Mouse (Mus musculus): Measurements from ENCODE around the gene Fscn2. TPM values are rescaled to one million over a fixed set of nuclear protein-coding genes. Genes with fewer than 3 reads are reported as not detected.

Gene Fscn2
- polyA plus RNA-seq, 1 experiment, result not detected

GRCm38 (mm10) chr11:120315832-120316689 is 45.3 kb upstream of the Fscn2 start:
- no peaks in the 10 kb centered on the region for H3K36me3 ChIP-seq (ENCODE audit: control insufficient read depth, insufficient read depth, low read length)
- H3K4me1 ChIP-seq (ENCODE audit: control insufficient read depth, insufficient read depth, insufficient read length, low read length), result peaks cover 12% of the 10 kb centered on the region; the same call in 1 of the 2 replicates
- under 1% methylated on average over 37 of the region's 37 CpGs for WGBS
- no peak for TF ChIP-seq CTCF (IDR thresholded peaks at IDR 0.05; ENCODE audit: extremely low read depth, insufficient read length, insufficient replicate concordance, low read depth, low read length)
- TF ChIP-seq POLR2A (IDR thresholded peaks at IDR 0.05; ENCODE audit: low read depth, low read length), result peak; percentile 90
- H3K27me3 ChIP-seq (ENCODE audit: control insufficient read depth, insufficient read depth, low read length), result no peaks in the 10 kb centered on the region
- peak overlapping the region; percentile 68 for H3K4me3 ChIP-seq (ENCODE audit: low read depth, low read length)
- H3K27ac ChIP-seq (ENCODE audit: insufficient read depth, low read depth, low read length), result peak overlapping the region; percentile 88

DNA sequence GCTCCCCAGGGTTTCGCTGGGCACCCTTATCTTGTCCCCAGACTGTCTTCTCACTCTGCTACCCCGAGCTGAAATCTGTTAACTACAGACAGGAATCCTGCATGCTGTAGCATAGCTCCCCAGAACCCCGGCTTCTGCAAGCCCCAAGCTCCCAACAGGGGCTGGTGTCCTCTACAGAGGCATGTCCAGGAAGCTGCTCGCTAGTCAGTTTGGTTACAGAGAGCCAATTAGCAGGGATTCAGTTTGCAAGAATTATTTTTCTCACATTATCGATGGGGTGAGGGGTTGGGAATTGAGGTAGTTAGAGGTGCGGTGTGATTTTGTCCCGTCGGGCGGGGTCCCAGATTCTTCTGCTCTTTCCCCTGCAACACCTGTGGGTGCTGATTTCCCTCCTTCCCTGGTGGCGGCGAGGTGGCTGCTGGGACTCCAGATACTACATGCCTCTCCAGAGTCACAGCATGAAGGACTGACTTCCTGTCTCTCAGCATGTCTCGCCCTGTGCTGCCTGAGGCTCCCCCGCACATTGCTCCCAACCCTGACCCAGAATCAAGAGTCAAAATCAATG is 44.6 kb upstream of the Fscn2 start:
- Histone ChIP-seq H3K4me3 (ENCODE audit: low read depth, low read length) (peak overlapping the region; percentile 68), H3K4me1 (ENCODE audit: control insufficient read depth, insufficient read depth, insufficient read length, low read length) (peaks cover 12% of the 10 kb centered on the region; the same call in 1 of the 2 replicates), H3K36me3 (ENCODE audit: control insufficient read depth, insufficient read depth, low read length) (no peaks in the 10 kb centered on the region), H3K27ac (ENCODE audit: insufficient read depth, low read depth, low read length) (peak overlapping the region; percentile 88), H3K27me3 (ENCODE audit: control insufficient read depth, insufficient read depth, low read length) (no peaks in the 10 kb centered on the region)
- WGBS, result 4% methylated on average over 13 of the region's 13 CpGs
- TF ChIP-seq POLR2A (IDR thresholded peaks at IDR 0.05; ENCODE audit: low read depth, low read length) (peak; percentile 37), CTCF (IDR thresholded peaks at IDR 0.05; ENCODE audit: extremely low read depth, insufficient read length, insufficient replicate concordance, low read depth, low read length) (no peak; the same call in 1 of the 2 replicates)

DNA sequence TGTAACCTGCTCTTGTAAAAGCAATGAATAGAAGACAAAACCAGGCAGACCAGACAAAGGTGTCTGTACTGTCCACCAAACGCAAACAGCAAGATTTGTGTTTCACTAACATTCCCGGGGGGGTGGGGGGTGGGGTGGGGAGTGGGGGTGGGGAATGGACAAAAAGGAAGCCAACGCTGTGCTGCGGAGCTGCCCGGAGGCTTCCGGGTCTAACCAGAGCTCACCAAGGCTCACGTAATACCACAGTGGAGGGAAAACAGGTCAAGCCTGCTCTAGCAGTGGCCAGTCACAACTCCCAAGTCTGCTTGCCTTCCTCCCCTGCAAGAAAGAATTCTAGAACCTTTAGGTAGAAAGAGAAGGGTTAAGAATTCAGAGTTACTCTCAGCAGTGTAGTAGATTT is 43.9 kb upstream of the Fscn2 start:
- Histone ChIP-seq H3K27ac (ENCODE audit: insufficient read depth, low read depth, low read length) (no peak overlapping the region), H3K36me3 (ENCODE audit: control insufficient read depth, insufficient read depth, low read length) (no peaks in the 10 kb centered on the region), H3K4me3 (ENCODE audit: low read depth, low read length) (no peak overlapping the region), H3K4me1 (ENCODE audit: control insufficient read depth, insufficient read depth, insufficient read length, low read length) (peaks cover 12% of the 10 kb centered on the region; the same call in 1 of the 2 replicates), H3K27me3 (ENCODE audit: control insufficient read depth, insufficient read depth, low read length) (no peaks in the 10 kb centered on the region)
- 65% methylated on average over 7 of the region's 7 CpGs for WGBS
- no peak for TF ChIP-seq POLR2A (IDR thresholded peaks at IDR 0.05; ENCODE audit: low read depth, low read length)
- no peak for TF ChIP-seq CTCF (IDR thresholded peaks at IDR 0.05; ENCODE audit: extremely low read depth, insufficient read length, insufficient replicate concordance, low read depth, low read length)

DNA sequence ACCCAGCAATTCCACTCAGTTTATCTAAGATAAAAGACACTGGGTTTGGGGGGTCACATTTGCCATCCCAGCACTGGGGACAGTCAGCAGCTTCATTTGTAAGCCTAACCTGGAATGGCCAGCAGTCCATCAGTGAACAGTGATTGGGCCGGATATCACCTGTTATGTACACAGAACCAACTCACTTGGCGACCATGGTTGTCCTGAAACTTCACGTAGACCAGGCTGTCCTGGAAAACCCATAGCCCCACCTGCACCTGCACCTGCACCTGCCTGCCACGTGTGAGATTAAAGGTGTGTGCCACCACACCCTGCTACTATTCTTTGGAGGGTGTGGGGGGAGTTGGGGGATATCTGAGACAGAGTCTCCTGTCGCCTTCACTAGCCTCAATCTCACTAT is 42.0 kb upstream of the Fscn2 start:
- H3K36me3 ChIP-seq (ENCODE audit: control insufficient read depth, insufficient read depth, low read length), result no peaks in the 10 kb centered on the region
- no peak overlapping the region for H3K27ac ChIP-seq (ENCODE audit: insufficient read depth, low read depth, low read length)
- peaks cover 12% of the 10 kb centered on the region; the same call in 1 of the 2 replicates for H3K4me1 ChIP-seq (ENCODE audit: control insufficient read depth, insufficient read depth, insufficient read length, low read length)
- no peak for TF ChIP-seq CTCF (IDR thresholded peaks at IDR 0.05; ENCODE audit: extremely low read depth, insufficient read length, insufficient replicate concordance, low read depth, low read length)
- TF ChIP-seq POLR2A (IDR thresholded peaks at IDR 0.05; ENCODE audit: low read depth, low read length), result no peak
- no peaks in the 10 kb centered on the region for H3K27me3 ChIP-seq (ENCODE audit: control insufficient read depth, insufficient read depth, low read length)
- H3K4me3 ChIP-seq (ENCODE audit: low read depth, low read length), result no peak overlapping the region
- WGBS, result 51% methylated on average over 5 of the region's 5 CpGs

- Histone ChIP-seq H3K36me3 (ENCODE audit: control insufficient read depth, insufficient read depth, low read length) (no peaks in the 10 kb centered on the region), H3K27me3 (ENCODE audit: control insufficient read depth, insufficient read depth, low read length) (no peaks in the 10 kb centered on the region), H3K4me1 (ENCODE audit: control insufficient read depth, insufficient read depth, insufficient read length, low read length) (peaks cover 12% of the 10 kb centered on the region; the same call in 1 of the 2 replicates), H3K27ac (ENCODE audit: insufficient read depth, low read depth, low read length) (no peak overlapping the region), H3K4me3 (ENCODE audit: low read depth, low read length) (no peak overlapping the region)
- TF ChIP-seq POLR2A (IDR thresholded peaks at IDR 0.05; ENCODE audit: low read depth, low read length) (no peak), CTCF (IDR thresholded peaks at IDR 0.05; ENCODE audit: extremely low read depth, insufficient read length, insufficient replicate concordance, low read depth, low read length) (no peak)
- 98% methylated on average over 10 of the region's 10 CpGs for WGBS
Measured at GRCm38 (mm10) chr11:120320156-120320555, 41.2 kb upstream of the Fscn2 start.

- no peaks in the 10 kb centered on the region for H3K36me3 ChIP-seq (ENCODE audit: control insufficient read depth, insufficient read depth, low read length)
- WGBS, result 59% methylated on average over 6 of the region's 6 CpGs
- H3K4me3 ChIP-seq (ENCODE audit: low read depth, low read length), result no peak overlapping the region
- peaks cover 9% of the 10 kb centered on the region for H3K4me1 ChIP-seq (ENCODE audit: control insufficient read depth, insufficient read depth, insufficient read length, low read length)
- no peaks in the 10 kb centered on the region for H3K27me3 ChIP-seq (ENCODE audit: control insufficient read depth, insufficient read depth, low read length)
- H3K27ac ChIP-seq (ENCODE audit: insufficient read depth, low read depth, low read length), result no peak overlapping the region
- no peak for TF ChIP-seq POLR2A (IDR thresholded peaks at IDR 0.05; ENCODE audit: low read depth, low read length)
- no peak for TF ChIP-seq CTCF (IDR thresholded peaks at IDR 0.05; ENCODE audit: extremely low read depth, insufficient read length, insufficient replicate concordance, low read depth, low read length)
Measured at GRCm38 (mm10) chr11:120335431-120336021, 25.8 kb upstream of the Fscn2 start.

GRCm38 (mm10) chr11:120337447-120337846 is 23.9 kb upstream of the Fscn2 start:
- peaks cover 9% of the 10 kb centered on the region for H3K4me1 ChIP-seq (ENCODE audit: control insufficient read depth, insufficient read depth, insufficient read length, low read length)
- TF ChIP-seq POLR2A (IDR thresholded peaks at IDR 0.05; ENCODE audit: low read depth, low read length) (no peak), CTCF (IDR thresholded peaks at IDR 0.05; ENCODE audit: extremely low read depth, insufficient read length, insufficient replicate concordance, low read depth, low read length) (no peak)
- H3K36me3 ChIP-seq (ENCODE audit: control insufficient read depth, insufficient read depth, low read length), result no peaks in the 10 kb centered on the region
- 77% methylated on average over 2 of the region's 2 CpGs for WGBS
- no peak overlapping the region for H3K27ac ChIP-seq (ENCODE audit: insufficient read depth, low read depth, low read length)
- no peak overlapping the region for H3K4me3 ChIP-seq (ENCODE audit: low read depth, low read length)
- H3K27me3 ChIP-seq (ENCODE audit: control insufficient read depth, insufficient read depth, low read length), result no peaks in the 10 kb centered on the region

Data from small intestine, adult 2 months (tissue).